Mouse (Mus musculus): ENCODE results near the gene Lactb. TPM values are rescaled to one million over a fixed set of nuclear protein-coding genes. Genes with fewer than 3 reads are reported as not detected.
"Not testable (repeated sequence)": the region's sequence is repeated elsewhere in the genome, so short reads cannot be mapped to it uniquely, and the experiment has no call there.

Gene Lactb
- total RNA-seq, 2 experiments from 2014 or later: 17.5 to 18.6 TPM

DNA sequence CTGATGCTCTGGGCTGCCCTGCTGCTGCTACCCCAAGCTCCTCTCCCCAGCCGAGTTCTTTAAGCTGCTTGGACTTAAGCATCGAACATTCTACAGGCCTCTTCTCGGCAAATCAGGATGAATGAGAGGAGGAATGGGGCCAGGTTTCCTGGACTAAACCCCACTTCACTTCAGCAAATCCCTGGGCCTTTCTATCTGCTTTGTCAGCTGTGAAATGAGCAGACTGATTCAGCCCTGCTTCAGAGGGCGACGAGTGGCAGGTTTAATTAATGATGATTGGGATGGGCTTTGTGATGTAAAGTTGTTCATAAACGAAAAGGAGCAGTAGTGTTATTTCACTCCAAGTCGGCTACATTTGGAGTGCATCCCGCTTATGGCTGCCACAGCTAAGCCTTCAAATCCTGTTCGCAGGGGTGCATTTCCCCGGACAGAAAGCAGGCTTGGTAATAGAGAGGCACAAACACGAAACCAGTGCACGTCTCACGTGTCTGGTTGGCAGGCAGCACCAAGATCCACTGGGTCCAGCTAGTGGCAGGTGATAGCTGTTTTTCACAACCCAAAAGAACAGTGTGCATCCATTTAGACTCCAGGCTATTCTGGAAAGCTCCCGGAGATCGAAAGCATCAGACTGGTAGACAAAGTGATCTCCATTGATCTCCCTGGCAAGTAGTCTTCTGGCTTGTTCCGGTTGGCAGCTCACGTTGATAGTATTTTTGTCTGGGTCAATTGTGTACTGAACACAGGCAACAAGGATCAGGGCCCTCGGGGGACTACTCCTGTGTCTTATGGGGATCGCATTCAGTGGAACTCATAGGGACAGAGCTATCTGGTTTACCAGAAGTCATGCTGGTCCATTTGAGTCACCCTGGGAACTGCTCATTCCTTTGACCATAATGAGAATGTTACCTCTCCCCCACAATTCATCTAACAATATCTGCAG lies 41.1 kb downstream of the Lactb start:
- intact Hi-C loops (cut with DNase I): loop anchor here (10.0 kb wide), 1 partner anchor 49 kb away; no protein-coding TSS in a partner anchor
- DNase-seq (ENCODE audit: extremely low spot score in 1 of 2, low spot score in 2 of 2): no peak

DNA sequence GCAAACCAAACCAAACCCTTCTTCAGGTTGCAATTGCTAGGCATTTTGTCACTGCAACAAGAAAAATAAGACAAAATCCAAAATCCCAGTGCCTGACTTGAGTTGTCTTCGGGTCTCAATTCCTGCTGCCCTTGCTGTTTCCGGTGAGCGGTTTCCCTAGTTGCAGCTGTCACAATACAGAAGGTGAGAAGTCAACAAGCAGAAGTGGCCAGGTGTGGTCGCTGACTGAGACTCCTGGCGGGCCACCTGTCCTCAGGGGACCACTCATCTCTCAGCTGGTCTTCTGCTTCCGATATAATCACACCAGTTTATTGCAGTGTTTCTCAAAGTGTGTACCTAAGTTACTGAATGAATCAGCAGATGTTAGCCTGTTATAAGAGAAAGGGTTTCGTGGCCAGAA lies 44.9 kb downstream of the Lactb start:
- intact Hi-C loops (cut with DNase I): loop anchor here (10.0 kb wide), 1 partner anchor 46 kb away; no protein-coding TSS in a partner anchor

DNA sequence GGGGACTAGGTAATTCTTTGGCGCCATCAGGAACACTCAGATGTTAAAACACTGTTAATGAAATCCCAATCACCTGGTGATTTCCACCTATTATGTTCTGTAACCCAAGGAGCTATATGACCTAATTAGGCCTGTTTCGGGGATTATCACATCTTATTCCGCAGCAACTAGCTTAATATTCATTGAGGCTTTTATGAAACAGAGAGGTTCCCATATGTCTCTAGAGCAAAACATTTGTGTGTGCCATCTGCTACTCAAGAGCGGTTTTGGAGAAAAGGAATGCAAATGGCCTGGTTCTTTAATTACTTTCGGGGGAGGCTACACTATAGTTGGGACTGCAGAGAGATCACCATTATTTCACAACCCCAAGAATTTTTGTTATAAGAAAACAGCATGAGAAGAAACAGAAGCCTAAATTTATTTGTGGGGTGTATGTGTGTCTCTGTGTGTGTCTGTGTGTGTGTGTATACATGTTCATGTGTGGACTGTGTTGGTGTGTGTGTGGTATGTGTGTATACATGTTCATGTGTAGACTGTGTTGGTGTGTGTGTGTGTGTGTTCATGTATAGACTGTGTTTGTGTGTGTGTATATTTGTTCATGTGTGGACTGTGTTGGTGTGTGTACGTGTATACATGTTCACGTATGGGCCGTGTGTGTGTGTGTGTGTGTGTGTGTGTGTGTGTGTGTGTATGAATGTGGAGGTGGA lies 47.4 kb downstream of the Lactb start:
- DNase-seq (ENCODE audit: extremely low spot score in 1 of 2, low spot score in 2 of 2): peak in 1 of 2 experiments; percentile 36
- intact Hi-C loops (cut with DNase I): no loop called here

More for the DNA sequence above, 44.9 kb downstream of the Lactb start:
- DNase-seq (ENCODE audit: extremely low spot score in 1 of 2, low spot score in 2 of 2): no peak

DNA sequence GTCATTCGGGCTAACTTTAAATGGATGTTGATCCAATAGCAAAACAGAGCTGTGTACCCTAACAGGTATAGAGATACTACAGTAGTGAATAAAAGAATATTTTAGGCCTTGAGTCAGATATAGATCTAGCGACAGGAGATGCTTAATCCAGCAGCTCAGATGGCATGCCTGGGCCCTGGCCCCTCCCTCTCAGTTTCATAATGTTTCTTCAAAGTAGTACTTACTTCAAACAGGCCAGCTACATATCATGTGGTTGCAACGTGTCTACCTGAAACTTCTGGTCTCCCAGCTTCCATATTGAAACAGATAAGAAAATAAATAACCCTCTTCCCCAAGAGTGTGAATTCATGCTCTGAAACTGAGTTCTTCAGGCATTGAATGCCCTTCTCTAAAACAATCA lies 49.4 kb downstream of the Lactb start:
- intact Hi-C loops (cut with DNase I): no loop called here
- DNase-seq (ENCODE audit: extremely low spot score in 1 of 2, low spot score in 2 of 2): no peak

DNA sequence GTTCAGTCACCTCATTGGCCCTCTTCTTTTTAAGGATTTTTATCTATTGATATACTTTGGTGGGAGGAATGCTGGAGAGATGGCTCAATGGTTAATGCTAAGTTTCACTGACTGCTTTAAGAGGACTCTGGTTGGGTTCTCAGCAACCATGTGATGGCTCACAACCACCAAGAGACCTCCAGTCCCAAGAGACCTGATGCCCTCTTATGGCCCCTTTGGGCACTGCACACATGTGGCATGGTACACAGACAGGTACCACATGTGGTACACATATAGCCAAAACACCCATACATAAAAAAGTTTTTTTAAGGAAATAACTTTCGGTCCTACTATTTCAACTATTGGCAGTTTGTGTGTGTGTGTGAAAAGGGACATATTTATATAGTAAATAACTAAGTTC lies 53.2 kb downstream of the Lactb start:
- no peak for DNase-seq (ENCODE audit: extremely low spot score in 1 of 2, low spot score in 2 of 2)
- intact Hi-C loops (cut with DNase I): no loop called here

DNA sequence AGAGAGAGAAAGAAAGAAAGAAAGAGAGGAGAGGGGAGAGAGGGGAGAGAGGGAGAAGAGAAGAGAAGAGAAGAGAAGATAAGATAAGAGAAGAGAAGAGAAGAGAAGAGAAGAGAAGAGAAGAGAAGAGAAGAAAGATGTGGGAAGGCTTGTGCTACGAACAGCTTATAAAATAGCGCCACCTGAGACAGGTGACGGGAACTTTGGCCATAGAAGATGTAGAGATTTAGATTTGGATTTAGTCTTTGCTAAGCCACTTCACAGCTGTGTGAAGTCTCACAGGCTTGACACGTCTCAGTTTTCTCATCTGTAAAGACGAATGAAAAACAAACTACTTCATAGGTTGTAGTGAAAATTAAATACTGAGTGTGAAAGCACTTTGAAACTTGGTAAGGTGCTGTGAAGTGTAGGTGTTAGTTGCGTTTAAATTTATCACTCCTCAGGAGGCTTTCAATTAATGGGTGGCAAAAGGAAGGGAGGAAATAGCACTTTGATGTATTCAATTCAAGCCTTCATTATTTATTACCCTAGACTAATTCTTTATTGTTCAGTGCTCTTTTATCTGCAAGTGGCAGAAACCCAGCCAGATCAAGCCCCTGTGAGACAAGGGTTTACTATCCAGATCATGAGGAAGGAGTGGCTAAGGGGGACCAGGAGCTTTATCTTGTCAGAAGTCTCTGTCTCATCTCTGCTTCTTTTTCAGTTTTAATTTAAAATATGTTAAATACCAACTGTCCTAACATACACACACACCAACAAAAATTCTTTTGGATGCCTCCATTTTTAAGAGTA lies 54.6 kb downstream of the Lactb start:
- DNase-seq (ENCODE audit: extremely low spot score in 1 of 2, low spot score in 2 of 2): no peak
- intact Hi-C loops (cut with DNase I): no loop called here

DNA sequence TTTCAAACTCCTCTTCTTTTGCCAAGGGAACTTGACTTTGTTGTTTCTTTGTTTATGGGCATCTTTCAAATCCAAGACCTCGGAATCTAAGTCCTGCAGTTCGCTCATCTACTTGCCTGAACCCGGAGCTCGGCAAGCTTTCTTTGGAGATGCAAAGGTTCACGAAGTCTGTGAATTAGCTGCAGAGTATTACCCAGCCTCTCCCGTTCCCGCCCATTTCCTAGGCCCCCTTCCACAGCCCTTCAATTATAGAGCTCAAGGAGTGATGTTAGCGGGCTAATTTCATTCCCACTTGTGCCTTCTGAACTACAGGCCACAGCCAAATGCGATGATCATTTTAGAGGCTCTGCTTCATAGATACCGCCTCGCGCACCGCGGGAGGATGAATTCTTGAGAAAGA lies 55.3 kb downstream of the Lactb start:
- intact Hi-C loops (cut with DNase I): loop anchor here (10.0 kb wide), 1 partner anchor 55 kb away; no protein-coding TSS in a partner anchor
- no peak for DNase-seq (ENCODE audit: extremely low spot score in 1 of 2, low spot score in 2 of 2)

DNA sequence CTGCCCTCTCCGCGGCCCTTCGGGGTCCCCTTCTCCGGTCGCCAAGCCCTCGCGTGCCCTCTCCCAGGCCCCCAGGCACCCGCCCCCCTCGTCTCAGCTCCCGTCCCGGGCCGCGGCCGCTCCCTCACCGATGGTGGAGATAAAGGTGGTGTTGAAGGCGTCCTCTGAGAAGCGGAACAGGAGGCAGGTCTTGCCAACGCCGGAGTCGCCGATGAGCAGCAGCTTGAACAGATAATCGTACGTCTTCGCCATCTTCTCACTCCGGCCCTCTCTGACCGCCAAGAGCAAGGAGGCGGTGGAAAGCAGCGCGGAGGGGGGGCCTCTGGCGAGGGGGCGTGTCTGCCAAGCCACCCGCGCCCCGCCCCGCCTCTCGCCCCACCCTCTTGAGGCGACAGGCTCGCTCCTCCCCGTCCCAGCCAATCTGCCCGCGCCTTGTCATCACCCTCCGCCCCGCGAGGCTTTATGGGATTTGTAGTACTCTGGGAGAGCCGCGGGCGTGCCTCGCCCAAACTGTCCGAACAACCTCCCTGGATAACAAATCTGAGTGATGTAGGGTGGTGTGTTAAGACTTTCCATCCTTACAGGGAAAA lies 55.8 kb downstream of the Lactb start, which contains the start of gene Rab8b:
Rab8b (minus strand) TSS at position 306 of the 590 bp plus-strand sequence.
- intact Hi-C loops (cut with DNase I): loop anchor here (10.0 kb wide), 1 partner anchor 55 kb away; no protein-coding TSS in a partner anchor
- DNase-seq (ENCODE audit: extremely low spot score in 1 of 2, low spot score in 2 of 2): peak; percentile 94 to 99

DNA sequence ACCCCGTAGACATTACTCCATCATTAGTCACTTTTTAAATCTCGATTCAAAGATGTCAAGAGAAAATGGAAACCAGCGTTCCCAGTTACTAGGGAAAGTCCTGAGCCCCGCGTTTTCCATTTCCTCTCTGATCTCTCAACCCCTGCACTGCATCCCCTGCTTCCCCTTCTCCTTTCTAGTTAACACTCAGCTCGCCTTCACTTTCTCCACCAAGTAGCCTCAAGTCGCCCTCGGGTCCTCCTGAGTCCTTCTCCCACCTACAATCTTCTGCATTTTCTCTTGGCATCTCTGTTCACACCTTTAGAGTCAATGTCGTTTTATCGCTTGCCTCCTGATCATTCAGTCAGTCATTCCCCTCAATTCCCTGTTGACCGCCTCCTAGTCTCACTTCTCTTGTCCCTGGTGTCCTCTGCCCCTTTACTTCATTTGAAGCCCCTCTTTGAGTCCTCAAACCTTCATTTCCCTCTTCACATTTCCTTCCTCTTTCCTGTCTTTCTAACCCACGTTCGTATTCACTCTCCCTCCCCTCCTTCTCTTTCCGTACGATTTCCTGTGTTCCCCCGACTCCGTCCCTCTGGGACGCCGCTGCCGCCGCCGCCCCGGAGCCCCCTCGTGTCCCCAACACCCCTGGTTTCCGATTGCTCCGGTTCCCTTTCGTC lies 56.5 kb downstream of the Lactb start:
- intact Hi-C loops (cut with DNase I): loop anchor here (10.0 kb wide), 1 partner anchor 54 kb away; no protein-coding TSS in a partner anchor
- no peak for DNase-seq (ENCODE audit: extremely low spot score in 1 of 2, low spot score in 2 of 2)

DNA sequence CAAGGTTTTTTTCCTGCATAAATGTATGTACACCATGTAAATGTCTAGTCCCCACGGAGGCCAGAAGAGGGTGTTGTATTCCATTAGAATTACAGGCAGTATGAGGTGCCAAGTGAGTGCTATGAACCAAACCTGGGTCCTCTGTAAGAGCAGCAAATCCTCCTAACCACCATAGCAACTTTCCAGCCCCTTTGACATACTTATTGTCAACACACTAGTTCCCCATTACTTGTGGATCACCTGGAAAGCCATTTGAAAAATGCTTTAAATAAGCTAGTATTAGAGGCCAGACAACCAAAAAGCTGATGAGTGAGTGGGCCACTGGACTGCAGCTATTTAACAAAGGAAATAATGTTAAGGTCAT lies 57.4 kb downstream of the Lactb start:
- DNase-seq (ENCODE audit: extremely low spot score in 1 of 2, low spot score in 2 of 2): no peak
- intact Hi-C loops (cut with DNase I): loop anchor here (10.0 kb wide), 1 partner anchor 53 kb away; no protein-coding TSS in a partner anchor

DNA sequence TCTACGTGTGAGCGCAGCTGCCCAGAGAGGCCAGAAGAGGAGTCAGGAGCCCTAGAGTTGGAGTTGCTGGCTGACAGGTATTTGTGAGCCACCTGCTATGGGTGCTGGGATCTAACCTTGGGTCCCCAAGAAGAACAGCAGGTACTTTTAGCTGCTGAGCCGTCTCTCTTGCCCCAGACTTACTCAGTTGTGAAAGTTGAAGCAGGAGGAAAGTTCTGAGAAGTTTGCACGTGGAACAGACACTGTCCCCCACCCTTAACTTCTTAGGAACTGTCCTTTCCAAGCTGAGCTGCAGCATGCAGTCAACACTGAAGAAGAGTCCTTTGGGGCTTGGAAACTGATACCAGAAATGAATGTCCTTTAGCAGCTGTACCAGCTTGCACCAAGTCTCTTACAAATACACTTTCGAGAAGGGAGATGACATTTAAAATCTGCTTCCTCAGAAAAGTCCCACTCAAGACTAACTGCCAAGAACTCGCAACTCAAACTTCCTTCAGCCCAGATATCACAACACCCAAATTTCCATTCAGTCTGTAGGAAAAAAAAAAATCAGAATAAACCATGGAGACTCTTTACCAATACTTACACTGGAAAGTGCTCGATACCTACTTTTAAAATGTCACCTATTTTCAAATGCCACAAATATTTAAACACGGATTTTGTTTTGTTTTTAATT lies 57.9 kb downstream of the Lactb start:
- no peak for DNase-seq (ENCODE audit: extremely low spot score in 1 of 2, low spot score in 2 of 2)
- intact Hi-C loops (cut with DNase I): loop anchor here (10.0 kb wide), 1 partner anchor 53 kb away; no protein-coding TSS in a partner anchor

DNA sequence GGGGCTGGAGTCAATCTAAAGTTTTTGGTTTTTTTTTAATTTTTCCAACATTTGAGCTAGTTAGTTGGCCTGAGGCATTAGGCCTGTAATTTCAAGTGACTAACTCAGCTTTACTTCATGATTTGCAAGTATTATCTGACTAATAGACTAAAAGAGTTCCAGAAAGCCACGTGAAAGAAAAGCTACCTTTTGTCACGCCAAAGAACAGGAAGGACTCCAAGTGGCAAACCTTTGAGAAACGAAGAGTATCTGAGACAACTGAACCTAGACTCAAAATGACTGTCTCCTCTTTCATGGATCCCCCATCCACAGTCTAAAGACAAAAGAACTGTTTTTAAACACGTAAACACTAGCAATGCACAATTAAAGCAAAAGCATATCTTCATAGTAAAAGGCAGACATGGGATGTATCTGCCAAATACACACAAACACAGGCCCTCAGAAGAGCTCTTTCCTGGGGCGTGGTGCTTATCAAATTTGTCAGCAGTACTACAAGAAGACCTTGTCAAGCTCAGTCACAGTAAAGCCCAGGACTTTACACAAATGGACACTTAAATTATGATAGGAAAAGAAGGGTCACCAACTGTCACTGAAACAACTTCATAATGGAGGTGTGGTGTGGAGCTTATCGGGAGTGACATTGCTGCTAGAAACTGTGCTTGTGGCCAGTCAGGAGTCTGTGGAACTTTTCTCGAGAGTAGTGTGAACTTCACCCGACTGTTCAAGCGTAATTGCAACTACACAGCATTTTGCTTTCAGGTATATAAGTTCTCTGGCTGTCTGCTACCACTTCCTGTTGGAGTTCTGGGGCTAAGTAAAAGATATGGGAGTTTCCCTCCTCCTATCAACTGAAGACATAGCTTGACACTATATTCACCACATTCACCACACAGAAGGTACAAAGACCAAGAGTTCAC lies 59.2 kb downstream of the Lactb start:
- intact Hi-C loops (cut with DNase I): loop anchor here (10.0 kb wide), 1 partner anchor 51 kb away; no protein-coding TSS in a partner anchor
- no peak for DNase-seq (ENCODE audit: extremely low spot score in 1 of 2, low spot score in 2 of 2)

DNA sequence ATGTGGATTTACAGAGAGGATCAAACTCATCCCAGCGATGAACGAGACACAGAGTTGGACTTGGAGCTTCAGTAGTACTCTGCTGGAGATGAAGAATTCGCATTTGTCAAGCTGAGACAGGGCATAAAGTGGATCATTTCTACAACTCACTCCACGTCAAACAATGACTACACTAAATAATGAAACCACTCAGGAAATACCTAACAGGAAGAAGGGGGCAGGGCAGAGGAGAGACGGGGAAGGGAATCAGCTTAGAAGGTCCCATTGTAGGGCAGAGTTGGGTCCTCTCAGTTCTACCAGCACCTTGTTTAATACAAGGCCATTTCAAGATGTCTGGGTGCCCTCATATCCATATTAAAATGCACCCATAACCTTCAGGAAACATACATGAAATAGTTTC lies 59.9 kb downstream of the Lactb start:
- intact Hi-C loops (cut with DNase I): loop anchor here (10.0 kb wide), 1 partner anchor 51 kb away; no protein-coding TSS in a partner anchor
- no peak for DNase-seq (ENCODE audit: extremely low spot score in 1 of 2, low spot score in 2 of 2)

DNA sequence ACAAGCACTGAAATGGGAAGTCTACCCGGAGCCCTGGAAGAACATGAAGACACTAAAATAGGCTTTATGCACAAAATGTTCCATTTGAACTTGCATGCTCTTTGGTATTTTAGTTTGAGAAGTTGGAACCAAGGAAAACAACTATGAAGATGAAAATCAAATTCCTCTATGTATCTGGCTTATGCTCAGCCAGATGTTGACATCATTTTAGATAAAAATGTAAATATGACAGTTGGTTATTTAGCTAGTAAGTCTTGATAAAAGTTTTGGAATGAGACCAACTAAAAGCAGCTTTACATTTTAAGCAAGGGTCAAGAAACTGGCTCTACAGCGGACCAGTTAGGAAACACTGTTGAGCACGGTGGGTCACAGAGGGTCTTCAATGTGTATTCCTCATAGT lies 60.7 kb downstream of the Lactb start:
- intact Hi-C loops (cut with DNase I): loop anchor here (10.0 kb wide), 1 partner anchor 50 kb away; no protein-coding TSS in a partner anchor
- no peak for DNase-seq (ENCODE audit: extremely low spot score in 1 of 2, low spot score in 2 of 2)

DNA sequence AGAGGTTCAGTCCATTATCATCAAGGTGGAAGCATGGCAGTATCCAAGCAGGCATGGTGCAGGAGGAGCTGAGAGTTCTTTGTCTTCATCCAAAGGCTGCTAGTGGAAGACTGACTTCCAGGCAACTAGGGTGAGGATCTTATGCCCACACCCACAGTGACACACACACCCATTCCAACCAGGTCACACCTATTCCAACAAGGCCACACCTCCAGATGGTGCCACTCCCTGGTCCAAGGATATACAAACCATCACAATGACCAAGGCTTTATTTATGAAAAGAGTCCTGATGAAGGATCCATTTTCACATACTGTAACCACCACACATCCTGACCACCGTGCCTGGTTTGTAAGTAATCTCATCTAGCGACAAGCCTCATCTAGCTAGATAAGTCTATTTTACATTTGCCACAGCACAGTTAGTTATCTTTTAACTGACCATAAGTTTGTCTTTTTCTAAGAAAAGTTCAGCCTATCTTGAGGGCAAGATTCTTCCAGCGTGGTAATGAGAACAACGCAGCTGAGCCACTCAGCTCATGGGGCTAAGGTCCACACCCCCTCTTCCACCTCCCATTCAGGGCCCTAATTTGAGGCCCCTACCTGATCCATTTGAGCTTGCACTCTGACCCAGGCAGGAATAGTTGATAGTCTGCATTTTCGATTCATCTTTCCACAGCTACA lies 61.9 kb downstream of the Lactb start:
- intact Hi-C loops (cut with DNase I): loop anchor here (10.0 kb wide), 1 partner anchor 49 kb away; no protein-coding TSS in a partner anchor
- not testable (repeated sequence) for DNase-seq (ENCODE audit: extremely low spot score in 1 of 2, low spot score in 2 of 2)

DNA sequence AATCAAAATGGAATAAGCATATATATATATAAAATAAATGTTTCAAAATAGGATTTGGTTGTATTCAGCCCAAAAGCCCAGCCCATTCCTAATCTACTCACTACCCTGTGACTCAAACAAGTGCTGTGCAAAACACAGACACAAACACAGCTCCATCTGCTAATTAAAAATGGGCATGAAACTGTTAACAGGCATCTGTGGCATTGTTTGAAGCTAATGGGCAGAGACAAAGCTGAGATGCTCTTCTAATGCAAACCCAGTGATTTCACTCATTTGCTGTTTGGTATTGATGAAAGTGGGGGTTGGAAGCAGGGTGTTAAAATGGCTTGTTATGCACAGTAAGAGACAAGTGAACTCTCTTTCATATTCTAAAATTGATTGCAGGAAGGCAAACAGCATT lies 63.0 kb downstream of the Lactb start:
- DNase-seq (ENCODE audit: extremely low spot score in 1 of 2, low spot score in 2 of 2): no peak
- intact Hi-C loops (cut with DNase I): loop anchor here (10.0 kb wide), 1 partner anchor 48 kb away; no protein-coding TSS in a partner anchor

Measured in left cerebral cortex, postnatal 10 days (tissue).